Mouse (Mus musculus): ENCODE measurements around the gene Slco3a1.
A peak's percentile ranks its signal among the peaks of the same experiment; 100 is the strongest.

Gene Slco3a1

DNA sequence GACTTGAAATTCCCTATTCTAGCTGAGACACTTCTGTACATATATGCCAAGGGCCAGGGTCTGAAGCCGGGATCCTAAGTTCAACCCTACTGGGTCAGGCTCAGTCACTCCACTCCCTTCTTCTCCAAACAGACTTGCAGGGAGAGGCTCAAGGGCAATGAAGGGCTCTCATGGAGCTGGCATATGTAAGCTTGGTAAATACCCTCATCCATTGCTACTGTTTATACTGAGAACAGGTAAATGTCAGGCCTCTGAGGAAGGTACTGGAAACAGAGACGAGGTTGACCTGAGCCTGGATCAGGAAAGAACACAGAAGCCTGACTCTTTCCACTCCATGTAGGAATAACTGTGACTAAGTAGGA lies 70.6 kb downstream of the Slco3a1 start:
- DNase-seq: no peak

- DNase-seq: no peak
Observed at GRCm38 (mm10) chr7:74483294-74484023, 71.1 kb downstream of the Slco3a1 start.

DNA sequence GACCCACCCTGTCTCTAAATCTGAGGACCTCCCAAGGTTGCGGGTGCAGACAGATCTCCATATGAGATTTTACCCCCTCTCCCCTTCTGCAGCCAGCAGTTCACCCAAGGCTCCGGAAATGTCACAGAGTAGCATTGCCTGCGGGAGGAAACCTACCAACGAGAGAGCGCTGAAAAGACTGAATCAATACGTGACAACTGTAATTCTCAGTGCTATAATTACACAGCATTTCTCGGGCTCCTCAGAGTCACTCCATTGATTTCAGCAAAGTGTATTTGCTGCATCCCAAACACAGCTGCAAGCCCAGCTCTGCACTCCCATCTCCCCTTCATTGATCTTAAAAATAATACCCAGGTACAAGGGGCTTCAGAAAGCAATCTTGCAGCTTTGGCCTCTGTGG lies 82.8 kb downstream of the Slco3a1 start:
- no peak for DNase-seq

GRCm38 (mm10) chr7:74466886-74467285 lies 87.7 kb downstream of the Slco3a1 start:
- no peak for DNase-seq

GRCm38 (mm10) chr7:74464638-74465037 lies 89.9 kb downstream of the Slco3a1 start:
- peak; percentile 46 for DNase-seq

- DNase-seq: peak; percentile 71
Observed at GRCm38 (mm10) chr7:74462451-74462850, 92.1 kb downstream of the Slco3a1 start.

DNA sequence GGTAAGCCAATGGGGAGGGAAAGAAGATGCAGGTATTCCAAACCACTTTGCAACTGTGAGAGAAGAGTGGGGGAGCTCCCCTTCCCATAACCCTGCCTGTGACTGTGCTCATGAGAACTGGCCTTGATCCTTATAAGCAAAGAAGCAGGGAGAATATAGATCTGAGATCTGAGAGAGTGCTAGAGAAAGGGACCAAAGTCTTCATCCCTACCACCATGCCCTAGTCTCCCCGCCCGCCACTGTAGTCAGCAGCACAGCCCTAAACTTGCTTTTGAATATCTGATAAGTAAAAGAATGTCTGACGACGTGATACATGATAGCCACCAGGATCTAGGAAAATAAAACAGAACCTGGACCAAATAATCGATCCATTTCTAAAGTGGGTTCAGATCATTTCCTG lies 92.8 kb downstream of the Slco3a1 start:
- no peak for DNase-seq

- DNase-seq: no peak
Observed at GRCm38 (mm10) chr7:74461146-74461545, 93.4 kb downstream of the Slco3a1 start.

DNA sequence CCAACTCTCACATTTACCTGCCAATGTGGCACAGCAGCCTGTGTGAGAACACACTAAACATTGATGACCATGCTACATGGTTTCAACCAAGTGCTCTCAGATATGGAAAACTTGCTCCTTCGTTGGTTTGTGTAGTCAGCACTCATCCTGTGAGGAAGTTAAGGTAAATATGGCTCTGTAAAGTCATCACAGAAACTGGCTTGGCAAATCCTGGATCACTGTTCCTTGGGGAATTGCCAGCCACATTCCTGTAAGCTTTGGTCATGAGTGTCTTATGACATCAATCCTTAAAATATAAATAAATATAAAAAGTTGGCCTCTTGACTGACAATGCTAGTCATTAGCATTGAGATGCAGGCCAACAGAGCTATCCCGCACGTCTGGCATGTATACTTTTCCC lies 94.8 kb downstream of the Slco3a1 start:
- DNase-seq: no peak

GRCm38 (mm10) chr7:74459277-74459676 lies 95.3 kb downstream of the Slco3a1 start:
- DNase-seq: no peak

DNA sequence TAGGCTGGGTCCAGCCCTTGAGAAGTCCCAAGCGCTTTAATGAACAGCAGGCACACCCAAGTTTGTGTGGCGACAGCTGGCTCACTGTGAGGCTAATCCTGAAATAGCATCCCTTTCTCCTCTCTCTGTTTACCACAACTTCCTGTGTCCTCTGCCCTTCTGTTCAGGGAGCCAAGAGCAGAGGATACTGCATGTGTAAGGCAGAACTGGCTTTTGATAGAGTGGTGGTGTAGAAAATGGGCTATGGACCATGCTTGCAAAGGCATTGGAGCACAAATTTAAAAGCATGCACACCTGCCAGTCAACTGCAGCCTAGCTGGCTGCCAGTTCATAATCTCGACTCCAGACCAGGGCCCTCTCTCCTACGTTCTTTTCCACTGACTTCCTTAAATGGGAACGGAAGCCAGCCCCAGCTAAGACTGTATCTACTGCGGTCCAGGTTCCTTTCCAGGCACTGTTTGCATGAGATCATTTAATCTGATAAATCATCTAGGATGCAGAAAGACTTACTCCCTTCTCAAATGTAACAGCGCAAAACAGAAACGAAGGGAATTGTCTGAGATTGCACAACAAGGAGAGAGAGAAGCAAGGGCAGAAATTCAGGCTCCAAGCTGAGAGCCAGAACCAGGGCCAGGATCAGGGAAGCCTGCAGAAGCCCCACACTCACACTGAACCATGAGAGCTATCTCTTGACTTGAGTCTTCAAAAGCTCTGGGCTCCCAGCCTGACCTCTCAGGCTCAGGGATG lies 95.9 kb downstream of the Slco3a1 start:
- DNase-seq: no peak

DNA sequence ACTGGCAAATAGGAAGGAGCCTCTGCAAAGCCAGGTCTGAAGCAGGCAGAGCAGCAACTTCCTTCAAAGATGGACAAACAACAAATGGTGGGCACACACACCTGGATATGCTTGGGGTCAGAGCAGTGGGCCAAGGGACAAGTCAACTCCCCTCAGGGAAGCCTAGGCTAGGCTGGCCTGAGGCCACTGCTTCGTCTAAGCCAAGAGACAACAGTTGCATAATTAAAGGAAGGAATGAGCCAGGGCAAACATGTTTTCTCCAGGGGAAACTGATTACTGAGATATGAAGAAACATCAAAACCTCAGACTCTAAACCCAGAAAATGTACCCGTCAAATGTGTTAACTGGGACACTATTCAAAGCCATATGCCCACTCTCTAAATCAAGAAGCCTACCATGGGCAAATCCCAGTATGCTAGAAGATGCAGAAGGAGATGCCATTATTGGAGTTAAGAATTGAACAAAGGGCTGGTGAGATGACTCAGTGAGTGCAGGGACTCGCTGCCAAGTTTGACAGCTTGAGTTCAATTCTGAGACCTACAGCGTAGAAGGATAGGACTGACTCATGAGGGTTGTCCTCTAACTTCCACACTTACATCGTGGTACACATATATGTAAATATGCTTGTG lies 97.1 kb downstream of the Slco3a1 start:
- DNase-seq: no peak

GRCm38 (mm10) chr7:74456781-74457180 lies 97.8 kb downstream of the Slco3a1 start:
- no peak for DNase-seq

GRCm38 (mm10) chr7:74451047-74451446 lies 103.5 kb downstream of the Slco3a1 start:
- DNase-seq: no peak

- DNase-seq: no peak
Observed at GRCm38 (mm10) chr7:74449802-74450201, 104.8 kb downstream of the Slco3a1 start.

- DNase-seq: peak; percentile 42
Observed at GRCm38 (mm10) chr7:74447781-74448180, 106.8 kb downstream of the Slco3a1 start.

GRCm38 (mm10) chr7:74445148-74445547 lies 109.4 kb downstream of the Slco3a1 start:
- no peak for DNase-seq

- DNase-seq: no peak
Observed at GRCm38 (mm10) chr7:74442380-74442779, 112.2 kb downstream of the Slco3a1 start.

- no peak for DNase-seq
Observed at GRCm38 (mm10) chr7:74437534-74437933, 117.0 kb downstream of the Slco3a1 start.

DNA sequence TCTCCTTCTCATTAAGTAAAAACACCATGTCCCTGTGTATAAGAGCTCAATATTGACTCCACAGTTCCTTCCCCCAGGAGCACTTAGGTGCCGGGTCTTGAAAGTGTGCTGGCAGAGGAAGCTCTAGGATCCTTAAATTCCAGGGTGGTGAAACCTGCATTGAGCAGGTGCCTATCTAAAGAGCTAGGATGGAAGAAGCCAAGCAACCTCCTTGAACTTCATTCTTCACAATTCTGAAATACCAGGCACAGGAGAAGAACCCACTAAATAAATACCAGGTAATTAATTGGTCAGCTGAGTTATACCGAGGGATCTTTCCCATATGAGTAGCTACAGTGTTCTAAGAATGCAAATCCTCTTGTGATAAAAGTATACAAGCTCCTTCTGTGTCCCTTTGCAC lies 117.9 kb downstream of the Slco3a1 start:
- DNase-seq: no peak

- no peak for DNase-seq
Observed at GRCm38 (mm10) chr7:74432950-74433349, 121.6 kb downstream of the Slco3a1 start.

- DNase-seq: no peak
Observed at GRCm38 (mm10) chr7:74429252-74429651, 125.3 kb downstream of the Slco3a1 start.

GRCm38 (mm10) chr7:74427135-74427534 lies 127.4 kb downstream of the Slco3a1 start:
- DNase-seq: no peak

- DNase-seq: no peak
Observed at GRCm38 (mm10) chr7:74425941-74426340, 128.6 kb downstream of the Slco3a1 start.

Measured in retina, postnatal 1 day (tissue).